Mouse (Mus musculus): ENCODE measurements at regions not wholly inside any gene's neighbourhood (a gene's known extent, or its start where the extent isn't known, plus 50 kb on each side); places are given as distances from the start of the nearest gene placed in this dataset.

DNA sequence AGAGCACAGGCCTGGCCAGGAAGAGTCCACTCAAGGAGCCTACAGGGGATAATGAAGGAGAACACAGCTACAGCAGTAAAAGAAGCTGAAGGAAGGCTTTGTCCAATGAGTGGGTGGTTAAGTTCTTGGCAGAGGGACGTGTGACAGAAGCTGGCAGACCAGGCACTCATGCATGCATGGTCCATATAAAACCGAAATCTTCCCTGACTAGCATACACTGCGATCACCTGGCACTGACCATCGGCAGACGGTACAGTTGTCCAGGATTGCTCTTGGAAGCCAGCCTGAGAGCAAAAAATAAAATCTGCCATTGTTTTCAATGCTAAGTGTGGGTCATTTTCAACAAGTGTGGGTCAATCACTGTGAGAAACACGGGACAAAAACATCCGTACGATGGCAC, 464.4 kb downstream of the Lrig3 start:
- TF ChIP-seq POLR2A (IDR thresholded peaks at IDR 0.05; ENCODE audit: control insufficient read depth, low read depth, low read length) (no peak), CTCF (IDR thresholded peaks at IDR 0.05; ENCODE audit: control insufficient read depth, insufficient read depth, insufficient replicate concordance, low read depth, low read length) (no peak)
